Mouse (Mus musculus) c-Kit-negative CD71-positive TER-119-positive erythroid progenitor cells, embryonic 14.5 days (primary cell): ENCODE measurements around the gene BC005624.
A peak's percentile ranks its signal among the peaks of the same experiment; 100 is the strongest.

Experiments used
- DNase-seq: peaks from one replicate; pipeline ENCODE4 v3.0.0-alpha.2; 2013; ENCODE audit warnings: low read depth, low spot score

Gene BC005624

DNA sequence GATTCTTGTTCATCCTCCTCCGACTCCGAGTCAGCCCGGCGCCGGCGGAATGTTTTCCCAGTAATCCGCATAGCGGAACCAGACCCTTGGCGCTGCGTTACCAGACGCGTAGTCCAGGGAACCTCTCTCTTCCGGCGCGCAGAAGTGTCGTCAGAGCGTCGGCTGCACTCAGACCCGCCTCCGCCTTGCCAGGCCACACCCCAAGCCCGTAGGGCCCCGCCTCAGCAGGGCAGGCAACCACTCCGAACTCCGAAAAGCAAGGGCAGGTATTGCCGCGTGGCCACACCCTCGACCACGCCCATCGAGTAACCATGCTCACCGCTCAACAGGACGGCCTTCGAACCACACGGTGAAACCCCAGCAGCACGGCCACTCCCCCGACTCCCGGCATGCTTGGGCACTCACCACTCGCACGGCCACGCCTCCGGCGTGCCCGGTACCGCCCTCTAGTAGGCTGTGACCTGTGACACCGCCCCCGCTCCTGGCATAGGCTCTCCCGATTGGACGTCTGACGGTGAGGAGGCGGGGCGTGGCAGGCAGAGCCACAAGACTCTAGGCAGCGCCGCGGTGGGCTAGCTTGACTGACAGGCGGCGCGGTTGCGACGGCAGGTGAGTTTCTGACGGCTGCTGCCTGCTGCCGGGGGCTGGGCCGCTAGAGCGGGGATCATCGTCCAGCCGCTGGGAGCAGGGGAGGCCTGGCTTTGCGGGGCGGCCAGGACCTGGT, at the start of gene BC005624, which contains the start of gene Usp20:
Gene BC005624, minus strand, starts transcription at position 412 of the 724 bp plus-strand sequence.
Gene Usp20, plus strand, starts transcription at position 490 of the 724 bp plus-strand sequence.
- DNase-seq, result peak; percentile 99

- no peak for DNase-seq
Measured at GRCm38 (mm10) chr2:31026642-31027041, 44.6 kb upstream of the BC005624 start.

GRCm38 (mm10) chr2:31025458-31025857, 43.5 kb upstream of the BC005624 start:
- DNase-seq, result no peak

DNA sequence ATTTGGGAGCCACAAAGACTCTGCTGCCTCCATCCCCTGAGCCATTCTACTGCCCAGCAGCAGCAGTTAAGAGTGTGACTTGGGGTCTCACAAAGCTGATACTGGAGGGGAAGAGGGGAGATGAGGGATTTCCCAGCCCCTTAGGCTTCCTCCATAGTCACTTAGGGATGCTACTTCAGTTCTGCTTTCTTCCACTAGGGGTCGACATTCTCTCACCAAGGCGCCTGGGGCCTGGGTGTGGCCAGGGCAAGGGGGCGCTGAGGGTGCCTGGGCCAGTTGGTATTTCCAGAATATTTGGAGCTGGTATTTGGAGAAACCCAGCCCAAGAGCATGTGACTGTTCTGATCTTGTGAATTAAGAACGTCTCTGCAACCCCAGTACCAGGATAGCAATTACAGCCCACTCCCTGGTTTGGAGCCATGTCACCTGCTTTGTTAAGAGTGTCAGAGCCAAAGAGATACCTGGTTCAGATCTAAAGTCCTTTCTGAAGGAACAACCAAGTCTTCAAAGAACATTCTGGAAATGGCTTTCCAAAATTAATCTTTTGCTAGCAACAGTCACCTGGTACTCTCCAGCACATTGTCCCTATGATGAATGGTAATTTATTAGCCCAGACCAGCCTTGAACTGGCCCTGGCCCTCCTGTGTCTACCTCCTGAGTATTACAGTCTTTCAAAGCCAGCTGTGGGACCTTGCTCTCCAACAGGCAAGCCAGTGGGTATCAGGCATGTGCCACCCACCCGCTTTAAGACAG, 42.8 kb upstream of the BC005624 start:
- DNase-seq, result peak; percentile 29

- no peak for DNase-seq
Measured at GRCm38 (mm10) chr2:31023940-31024339, 41.9 kb upstream of the BC005624 start.

GRCm38 (mm10) chr2:31020202-31020601, 38.2 kb upstream of the BC005624 start:
- no peak for DNase-seq

GRCm38 (mm10) chr2:31019011-31019410, 37.0 kb upstream of the BC005624 start:
- DNase-seq, result no peak

GRCm38 (mm10) chr2:31018519-31018918, 36.5 kb upstream of the BC005624 start:
- DNase-seq, result no peak

- no peak for DNase-seq
Measured at GRCm38 (mm10) chr2:31017625-31018317, 35.8 kb upstream of the BC005624 start.

GRCm38 (mm10) chr2:31013371-31014120, 31.5 kb upstream of the BC005624 start:
- no peak for DNase-seq

GRCm38 (mm10) chr2:31007208-31007607, 25.2 kb upstream of the BC005624 start:
- no peak for DNase-seq

GRCm38 (mm10) chr2:31006434-31006833, 24.4 kb upstream of the BC005624 start:
- peak; percentile 56 for DNase-seq

DNA sequence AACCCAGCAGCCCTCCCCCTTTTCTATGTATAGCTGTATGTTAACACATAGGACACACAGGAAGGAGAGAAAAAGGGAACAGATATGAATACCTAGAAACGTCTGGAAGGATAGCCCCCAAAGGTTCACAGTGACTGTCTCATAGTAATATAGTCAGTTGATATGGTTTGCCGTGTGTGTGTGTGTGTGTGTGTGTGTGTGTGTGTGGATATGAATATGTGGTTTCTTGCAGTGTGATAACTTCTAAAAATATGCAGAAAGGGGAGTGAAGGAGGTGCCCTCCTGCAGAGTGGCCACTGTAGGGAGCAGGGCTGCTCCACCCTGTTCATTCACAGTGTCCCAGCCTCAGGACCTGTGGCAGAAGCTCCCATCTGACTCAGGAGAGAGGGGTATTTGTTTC, 23.5 kb upstream of the BC005624 start:
- no peak for DNase-seq

DNA sequence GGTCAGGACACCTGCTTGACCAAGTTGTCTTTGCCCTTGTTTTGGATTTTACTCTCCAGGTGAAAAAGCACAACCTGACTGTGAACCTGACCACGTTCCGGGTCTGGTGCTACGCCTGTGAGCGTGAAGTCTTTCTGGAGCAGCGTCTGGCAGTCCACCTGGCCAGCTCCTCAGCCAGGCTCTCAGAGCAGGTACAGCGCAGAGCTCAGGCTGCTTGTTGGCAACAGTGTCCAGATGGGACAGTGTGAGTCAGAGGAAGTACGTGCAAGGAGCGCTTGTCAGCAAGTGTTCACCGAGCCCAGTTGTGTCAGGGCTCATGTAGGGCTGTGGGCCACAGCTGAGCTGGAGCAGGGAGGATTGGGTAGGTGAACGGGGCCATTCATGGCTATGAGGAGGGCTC, 20.9 kb upstream of the BC005624 start:
- no peak for DNase-seq

DNA sequence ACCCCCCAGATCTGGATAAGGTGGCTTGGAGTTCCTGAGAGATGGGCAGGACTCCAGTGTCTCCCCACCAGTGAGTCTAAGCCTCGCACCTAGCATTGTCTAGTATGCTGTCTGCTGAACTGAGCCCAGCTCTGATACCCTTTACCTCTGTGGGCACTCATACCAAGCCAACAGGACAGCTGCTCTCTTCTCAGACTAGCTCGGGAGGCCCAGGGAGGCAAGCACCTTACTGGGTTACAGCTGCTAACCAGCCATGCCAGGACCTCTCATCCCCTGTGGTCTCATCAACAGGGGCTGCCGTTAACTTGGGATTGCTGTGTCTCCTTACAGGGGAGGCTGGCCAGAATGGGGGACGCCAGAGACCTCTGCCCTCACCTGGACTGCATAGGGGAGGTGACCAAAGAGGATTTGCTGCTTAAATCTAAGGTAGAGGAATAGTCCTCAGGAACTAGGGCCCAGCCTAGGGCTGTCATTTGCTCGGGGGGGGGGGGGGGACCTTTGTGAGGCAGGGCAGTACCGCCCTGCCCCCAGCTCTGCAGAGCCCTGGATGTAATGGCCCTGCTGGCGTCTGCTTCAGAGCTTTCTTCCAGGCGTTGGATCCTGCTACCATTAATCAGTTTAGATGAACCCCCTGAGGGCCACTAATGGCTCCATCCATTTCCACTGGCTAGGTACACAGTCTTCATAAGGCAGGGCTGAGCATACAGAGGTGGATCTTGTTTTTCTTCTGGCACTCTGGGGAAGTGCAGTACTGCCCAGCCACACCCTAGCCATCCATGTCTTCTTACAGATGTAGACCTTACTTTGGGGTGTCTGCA, 16.7 kb upstream of the BC005624 start:
- no peak for DNase-seq

DNA sequence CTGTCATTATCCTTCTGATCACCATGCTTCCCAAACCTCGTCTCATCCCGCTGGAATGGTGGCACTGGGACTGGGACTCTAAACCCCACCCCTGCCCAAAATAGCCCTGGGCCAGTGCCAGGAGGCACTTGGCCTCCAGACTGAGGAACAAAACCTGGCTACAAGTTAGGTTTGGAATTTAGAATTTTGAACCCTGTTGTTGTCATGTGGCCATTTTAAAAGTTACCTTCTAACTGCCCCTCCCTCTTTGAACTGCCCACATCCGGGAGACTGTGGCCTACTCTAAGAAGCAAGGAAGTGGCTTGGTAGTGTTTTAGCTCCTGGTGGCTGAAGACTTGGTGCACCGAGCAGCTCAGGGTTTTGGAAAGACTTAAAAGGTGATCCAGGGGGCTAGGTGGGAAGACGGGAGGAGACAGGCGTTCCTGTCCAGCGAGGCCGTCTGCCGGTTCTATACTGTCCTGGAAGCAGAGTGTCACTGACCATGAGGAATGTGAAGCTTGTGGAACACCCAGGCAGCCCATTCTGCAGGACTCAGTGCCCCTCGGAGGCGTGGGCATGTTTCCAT, 13.5 kb upstream of the BC005624 start:
- no peak for DNase-seq

DNA sequence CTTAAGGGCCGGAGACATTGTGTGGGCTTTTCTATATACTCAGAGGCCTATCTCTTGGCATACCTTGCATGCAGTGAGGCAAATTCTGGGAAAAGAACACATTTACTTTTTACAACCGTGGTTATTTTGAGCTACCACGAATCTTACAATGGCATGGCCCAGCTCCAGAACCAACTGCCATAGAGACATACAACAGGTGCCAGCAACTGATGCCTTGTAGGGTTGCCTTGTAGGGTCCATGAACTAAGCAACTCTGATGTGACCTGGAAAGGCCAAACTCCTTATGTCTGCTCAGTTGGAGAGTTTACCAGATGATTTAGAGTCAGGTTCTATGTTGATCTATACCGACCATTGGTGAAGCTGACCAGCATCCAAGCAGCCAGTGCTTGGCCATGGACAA, 12.9 kb upstream of the BC005624 start:
- no peak for DNase-seq

DNA sequence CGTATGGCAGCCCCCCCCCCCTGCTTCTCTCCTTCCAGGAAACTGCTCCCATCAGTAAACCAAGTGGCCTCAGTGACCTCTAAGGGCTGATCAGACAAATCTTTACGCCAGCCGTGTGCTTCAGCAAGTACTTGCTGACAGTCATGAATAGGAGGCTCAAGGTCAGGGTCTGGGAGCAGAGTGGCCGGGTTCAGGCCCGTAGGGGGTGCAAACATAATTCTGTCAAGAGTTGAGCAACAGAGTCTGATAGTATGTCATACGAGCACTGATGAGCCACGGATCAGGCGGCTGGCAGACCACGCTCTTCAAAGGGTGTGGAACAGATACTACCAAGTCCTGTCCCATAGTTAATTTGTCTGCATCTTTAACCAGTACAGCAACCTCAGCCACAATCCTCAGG, 8.2 kb upstream of the BC005624 start:
- DNase-seq, result no peak

- peak; percentile 48 for DNase-seq
Measured at GRCm38 (mm10) chr2:30985111-30986020, 3.4 kb upstream of the BC005624 start.
